Mouse (Mus musculus): ENCODE results near the gene Eml4. TPM values are rescaled to one million over a fixed set of nuclear protein-coding genes. Genes with fewer than 3 reads are reported as not detected.

The Eml4 gene
- total RNA-seq, 2 experiments from 2014 or later: 21.0 to 23.3 TPM

DNA sequence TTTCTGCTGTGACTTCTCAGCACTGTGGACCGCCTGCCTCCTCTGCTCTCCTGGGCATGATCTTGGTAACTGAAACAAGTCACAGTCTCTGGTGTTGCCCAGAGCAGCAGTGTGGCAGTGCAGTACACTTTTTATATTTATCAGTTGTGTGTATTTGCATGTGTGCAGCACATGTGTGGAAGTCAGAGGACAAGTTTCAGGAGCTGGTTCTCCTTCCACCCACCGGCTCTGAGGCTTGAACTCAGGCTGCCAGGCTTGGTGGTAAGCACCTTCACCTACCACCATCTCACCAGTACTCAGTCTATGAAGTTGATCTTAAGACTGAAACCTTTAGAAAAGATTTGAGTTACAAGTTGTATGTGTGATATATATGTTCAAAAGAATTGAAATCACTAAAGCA lies 28.6 kb downstream of the Eml4 start:
- no peak for DNase-seq

GRCm38 (mm10) chr17:83379791-83380190 lies 29.1 kb downstream of the Eml4 start:
- peak; percentile 18 to 22 for DNase-seq

- no peak for DNase-seq
Observed at GRCm38 (mm10) chr17:83382752-83383151, 32.0 kb downstream of the Eml4 start.

DNA sequence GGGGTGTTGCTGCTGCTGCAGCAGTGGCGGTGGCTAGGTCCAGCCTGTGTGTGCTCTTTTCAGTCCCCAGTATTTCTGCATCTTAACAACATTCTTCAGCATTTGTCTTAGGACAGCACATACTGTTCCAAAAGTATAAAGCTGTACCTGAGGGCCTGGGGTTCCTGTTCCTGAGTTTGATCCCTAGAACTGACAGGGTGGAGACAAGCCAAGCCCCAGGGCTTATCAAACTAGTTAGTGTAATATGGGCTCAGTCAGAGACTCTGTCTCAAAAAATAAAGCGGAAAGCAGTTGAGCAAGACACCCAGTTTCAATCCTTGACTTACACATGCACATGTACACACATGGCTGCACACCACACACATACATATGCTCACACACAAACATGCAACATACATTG lies 34.2 kb downstream of the Eml4 start:
- no peak for DNase-seq

DNA sequence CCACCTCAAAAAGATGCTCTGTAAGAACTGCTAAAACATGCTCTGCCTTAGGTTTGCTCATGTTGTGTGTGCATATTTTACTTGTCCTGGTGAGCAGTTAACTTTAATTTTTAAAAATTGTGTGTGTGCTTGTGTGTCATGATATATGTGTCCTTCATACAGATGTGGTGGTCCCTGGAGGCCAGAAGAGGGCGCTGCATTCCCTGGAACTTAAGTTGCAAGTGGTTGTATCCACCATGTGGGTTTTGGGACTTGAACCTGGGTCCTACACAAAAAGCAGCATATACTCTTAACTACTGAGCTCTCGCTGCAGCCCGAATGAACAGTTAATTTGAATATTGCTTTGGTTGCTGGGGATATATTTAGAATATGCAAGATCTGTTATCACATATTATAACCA lies 36.4 kb downstream of the Eml4 start:
- no peak for DNase-seq

DNA sequence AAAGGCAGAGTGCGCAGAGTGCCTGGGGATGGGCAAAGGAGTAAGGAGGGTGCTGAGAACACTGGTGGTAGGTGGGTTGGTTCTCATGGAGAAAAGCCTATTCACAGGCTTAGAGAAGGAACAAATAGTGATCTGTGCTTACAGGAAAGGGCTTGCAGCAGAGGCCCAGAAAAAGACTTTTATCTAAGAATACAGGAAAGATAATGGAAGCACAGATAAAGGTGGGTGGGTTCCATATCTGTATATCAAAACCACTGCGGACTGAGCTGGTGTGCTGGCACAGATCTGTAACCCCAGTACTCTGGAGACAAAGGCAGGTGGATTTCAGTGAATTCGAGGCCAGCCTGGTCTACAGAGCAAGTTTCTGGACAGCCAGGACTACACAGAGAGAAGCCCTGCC lies 43.3 kb downstream of the Eml4 start:
- DNase-seq: no peak

DNA sequence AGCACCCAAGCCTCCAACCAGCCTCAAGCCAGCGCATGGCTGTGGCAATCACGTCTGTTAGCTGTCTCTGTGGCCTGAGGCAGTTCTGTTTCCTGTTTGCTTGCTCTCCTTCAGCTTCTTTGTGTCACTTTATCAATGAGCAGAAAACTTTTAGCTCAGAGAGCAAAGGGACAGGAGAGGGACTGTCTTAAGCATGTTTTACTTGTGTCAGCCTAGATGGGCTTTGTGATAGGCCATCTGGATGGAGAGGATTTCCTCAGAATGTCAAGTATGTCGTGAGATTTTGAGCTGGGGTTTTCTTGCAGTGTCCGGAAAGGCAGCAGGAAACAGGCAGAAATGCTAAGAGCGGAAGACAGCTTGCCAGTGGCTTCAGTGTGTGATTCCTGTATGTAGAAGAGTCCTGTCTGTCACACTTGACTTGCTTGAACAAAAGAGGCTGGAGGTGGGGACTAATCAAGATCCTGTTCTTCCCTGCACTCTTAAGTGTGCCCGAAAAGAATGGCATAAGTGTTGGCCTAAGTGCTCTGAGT lies 46.9 kb downstream of the Eml4 start:
- DNase-seq: peak in 1 of 2 experiments; percentile 12

- no peak for DNase-seq
Observed at GRCm38 (mm10) chr17:83398756-83399155, 48.0 kb downstream of the Eml4 start.

- peak in 1 of 2 experiments; percentile 6 for DNase-seq
Observed at GRCm38 (mm10) chr17:83430607-83431006, 79.9 kb downstream of the Eml4 start.

DNA sequence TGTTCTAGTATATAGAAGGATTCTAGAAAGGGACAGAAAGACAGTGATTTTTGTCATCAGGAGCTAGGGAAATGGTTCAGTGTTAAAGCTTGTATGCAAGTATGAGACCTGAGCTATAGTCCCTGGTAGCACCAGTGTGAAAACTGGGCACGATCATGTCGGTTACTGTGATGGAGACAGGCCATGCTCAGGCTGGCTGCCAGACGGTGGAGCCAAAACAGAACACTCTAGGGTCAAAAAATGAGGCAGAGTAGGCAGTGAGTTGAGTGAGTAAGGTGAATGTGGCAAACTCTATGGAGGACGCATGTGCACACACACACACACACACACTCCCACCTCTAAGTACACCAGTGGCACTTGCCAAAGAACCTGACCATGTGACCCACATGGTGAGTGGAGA lies 92.7 kb downstream of the Eml4 start:
- no peak for DNase-seq

DNA sequence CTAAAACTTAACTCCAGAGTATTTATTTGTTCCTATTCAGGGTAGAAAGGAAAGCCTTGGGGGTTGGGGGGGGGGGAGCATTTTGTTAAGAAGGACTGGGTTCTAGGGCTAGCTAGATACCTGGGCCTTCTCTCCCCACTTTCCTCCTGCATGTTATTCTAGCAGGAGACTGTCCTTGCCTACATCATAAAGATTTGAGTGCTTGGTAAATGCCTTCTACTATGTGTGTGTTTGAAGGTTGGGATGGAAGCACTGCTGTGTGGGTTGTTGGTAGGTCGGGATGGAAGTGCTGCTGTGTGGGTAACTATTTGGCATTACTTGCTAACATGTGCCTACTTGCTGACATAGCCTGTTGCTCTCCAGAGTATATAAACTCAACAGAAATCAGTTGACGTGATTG lies 98.9 kb downstream of the Eml4 start:
- no peak for DNase-seq

DNA sequence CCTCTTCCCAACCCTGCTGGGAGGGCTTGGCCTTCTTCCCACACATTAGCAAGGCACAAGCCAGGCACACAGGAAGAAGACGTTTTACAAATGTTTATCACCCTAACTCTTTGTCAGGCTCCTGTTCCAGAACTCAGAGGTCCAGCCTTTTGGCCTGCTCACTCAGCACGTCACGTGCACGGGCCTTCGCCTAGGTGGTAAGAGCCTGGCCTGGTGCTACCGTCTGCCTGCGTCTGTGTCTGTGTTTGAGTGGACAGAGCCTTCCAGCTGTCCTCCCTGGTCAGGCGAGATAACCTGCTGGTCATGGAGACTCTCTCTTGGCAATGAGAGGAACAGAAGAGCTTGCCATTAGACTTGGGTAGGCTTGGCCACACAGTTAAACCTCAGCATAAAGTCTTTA lies 100.6 kb downstream of the Eml4 start:
- DNase-seq: no peak

GRCm38 (mm10) chr17:83451796-83452195 lies 101.1 kb downstream of the Eml4 start:
- no peak for DNase-seq

GRCm38 (mm10) chr17:83452451-83452850 lies 101.7 kb downstream of the Eml4 start:
- no peak for DNase-seq

GRCm38 (mm10) chr17:83453587-83453986 lies 102.9 kb downstream of the Eml4 start:
- DNase-seq: no peak

DNA sequence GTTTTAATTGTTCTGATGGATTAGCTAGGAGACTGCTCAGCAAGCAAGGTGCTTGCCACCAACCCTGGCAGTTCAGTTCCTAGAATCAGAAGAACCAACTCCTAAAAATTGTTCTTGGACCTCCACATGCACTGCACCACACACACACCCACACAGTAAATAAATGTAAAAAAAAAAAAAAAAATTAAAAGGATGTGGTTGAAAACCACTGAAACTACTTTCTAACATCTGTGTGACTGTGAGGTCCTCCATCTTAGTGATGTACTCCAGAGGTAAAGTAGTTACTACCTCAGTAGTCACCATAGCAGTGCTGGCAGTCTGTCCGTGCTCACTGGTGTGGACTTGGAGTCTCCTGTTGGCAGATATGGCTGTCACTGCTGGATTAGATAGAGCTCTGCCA lies 106.5 kb downstream of the Eml4 start:
- no peak for DNase-seq

DNA sequence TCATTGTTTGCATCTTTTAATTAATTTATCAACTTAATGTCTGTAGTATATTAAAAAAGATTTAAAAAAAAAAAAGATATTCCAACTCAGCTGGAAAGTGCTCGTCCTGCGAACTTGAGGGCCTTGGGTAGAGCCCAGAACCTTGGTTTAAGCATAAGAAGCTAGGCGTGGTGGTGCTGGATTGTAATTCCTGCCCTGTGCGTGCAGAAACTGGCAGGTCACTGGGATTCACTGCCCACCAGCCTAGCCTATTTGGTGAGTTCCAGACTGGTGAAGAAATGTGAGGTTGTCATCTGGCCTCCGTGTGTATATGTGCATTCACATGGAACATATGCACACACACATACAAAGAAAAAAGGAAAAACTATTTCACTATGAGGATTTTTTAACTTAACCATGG lies 115.2 kb downstream of the Eml4 start:
- DNase-seq: no peak

DNA sequence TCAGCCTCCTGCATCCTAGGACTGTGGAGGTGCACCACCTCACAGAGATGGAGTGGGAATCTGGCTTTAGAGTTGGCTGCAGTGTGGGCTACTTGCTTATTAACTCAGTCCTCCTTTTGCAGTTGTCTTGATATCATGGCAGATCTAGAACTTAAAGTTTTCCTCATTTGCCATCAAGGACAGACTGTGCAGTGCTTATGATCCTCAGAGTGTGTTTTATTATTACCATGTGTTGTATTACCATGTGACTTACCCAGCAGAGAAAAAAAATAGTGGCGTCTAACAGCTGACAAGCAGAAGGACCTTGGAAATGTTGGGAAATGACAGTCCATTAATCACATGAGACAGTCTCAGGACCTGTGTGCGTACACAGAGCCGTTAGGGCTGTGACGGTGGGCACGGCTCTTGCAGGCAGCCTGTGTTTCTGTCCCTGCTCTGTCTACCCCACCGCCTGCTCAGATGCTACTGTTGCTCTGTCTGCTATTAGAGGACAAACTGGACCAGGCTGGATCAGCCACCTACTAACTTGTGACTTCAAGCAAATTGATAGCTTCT lies 116.0 kb downstream of the Eml4 start:
- peak; percentile 15 to 33 for DNase-seq

GRCm38 (mm10) chr17:83469586-83469985 lies 118.9 kb downstream of the Eml4 start:
- no peak for DNase-seq

DNA sequence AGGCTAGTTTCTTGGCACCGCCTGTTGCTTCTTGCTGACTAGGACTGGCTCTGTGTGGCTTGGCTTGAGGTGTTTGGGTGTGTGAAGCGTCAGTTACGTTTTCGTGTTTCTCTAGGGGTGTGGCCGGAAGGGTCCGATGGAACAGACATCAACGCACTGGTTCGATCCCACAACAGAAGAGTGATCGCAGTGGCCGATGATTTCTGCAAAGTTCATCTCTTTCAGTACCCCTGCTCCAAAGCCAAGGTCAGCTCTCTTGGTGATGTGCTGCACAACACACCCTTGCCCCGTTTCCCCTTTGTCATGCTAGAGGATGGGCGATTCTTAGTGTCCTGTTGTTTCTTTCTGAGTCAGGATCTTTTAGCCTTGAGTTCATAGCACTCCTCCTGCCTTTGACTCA lies 126.4 kb downstream of the Eml4 start:
- DNase-seq: no peak

DNA sequence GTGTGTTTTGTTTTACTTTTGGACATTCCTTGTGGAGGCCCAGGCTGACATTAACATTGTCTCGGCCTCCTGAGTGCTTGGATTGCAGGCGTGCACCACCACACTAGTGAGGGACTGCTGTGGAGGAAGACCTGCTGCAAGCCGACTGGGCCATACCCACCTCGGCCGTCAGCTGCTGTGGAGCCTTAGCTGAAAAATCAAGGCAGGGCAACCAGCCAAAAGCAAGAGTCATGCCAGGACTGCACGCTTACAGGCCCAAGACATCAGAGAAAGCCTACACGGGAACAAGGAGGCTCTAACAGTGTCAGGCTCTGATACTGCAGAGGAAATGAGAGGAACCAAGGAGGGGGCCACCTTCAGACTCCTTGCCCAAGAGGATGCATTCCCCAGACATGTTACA lies 130.8 kb downstream of the Eml4 start:
- DNase-seq: peak; percentile 37 to 53

DNA sequence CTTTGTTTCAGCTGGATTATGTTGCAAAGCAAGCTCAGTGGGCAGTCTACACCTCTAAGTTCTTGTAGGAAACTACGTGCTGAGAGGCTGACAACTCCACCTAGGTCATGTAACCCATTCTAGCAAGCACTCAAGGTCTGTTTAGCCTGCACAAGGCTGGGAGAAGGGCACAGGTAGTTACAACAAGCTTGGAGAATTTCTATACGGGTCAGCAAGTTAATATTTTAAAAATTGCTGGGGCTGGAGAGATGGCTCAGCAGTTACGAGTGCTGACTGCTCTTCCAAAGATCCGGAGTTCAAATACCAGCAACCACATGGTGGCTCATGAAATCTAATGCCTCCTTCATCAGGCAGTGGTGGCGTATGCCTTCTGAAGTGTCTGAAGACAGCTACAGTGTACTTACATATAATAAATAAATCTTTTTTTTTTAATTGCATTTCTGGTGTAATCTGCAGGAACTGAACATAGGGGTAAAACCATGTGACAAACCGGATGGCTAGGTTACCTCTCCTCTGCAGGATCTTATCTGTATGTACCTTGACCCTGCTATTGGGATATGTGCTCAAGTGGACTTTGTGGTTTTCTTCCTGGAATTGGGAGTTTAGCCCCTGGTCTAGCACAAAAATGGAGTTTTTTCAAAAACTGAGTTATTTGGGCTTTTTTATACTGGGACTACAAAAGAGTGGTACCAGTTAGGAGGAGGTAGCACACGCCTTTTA lies 132.2 kb downstream of the Eml4 start:
- no peak for DNase-seq

- DNase-seq: no peak
Observed at GRCm38 (mm10) chr17:83483784-83484183, 133.1 kb downstream of the Eml4 start.

- no peak for DNase-seq
Observed at GRCm38 (mm10) chr17:83487762-83488161, 137.0 kb downstream of the Eml4 start.

All from adrenal gland, postnatal 36 days (tissue).